Comparison of ENCODE assay signal across 10 mouse cellular contexts in genomic region chr17:51461248-51461647, GRCm38 (mm10).
A peak's percentile ranks its signal among the peaks of the same experiment; 100 is the strongest.
DNase-seq lines count a peak whose midpoint lies in the region; ATAC-seq and TF ChIP-seq lines count a peak whose summit lies in the region.
"Had no signal": no experiment of that assay in that cellular context is flagged by ENCODE, and none has a peak within 500 bp of the region (broad histone marks: within the 10 kb centered on the region; RNA-seq: fewer than 3 reads in every experiment).

No protein-coding gene starts in this region.

- intact Hi-C loops in gastrocnemius, adult 2 months (cut with DNase I) = no loop called here

- no peaks in the 10 kb centered on the region for H3K27me3 ChIP-seq in lung, embryonic 15.5 days
- no peaks in the 10 kb centered on the region for H3K27me3 ChIP-seq in hindbrain, embryonic 11.5 days (ENCODE audit: control insufficient read depth, insufficient read depth, low read length)
- H3K27me3 ChIP-seq in neural tube, embryonic 13.5 days = no peaks in the 10 kb centered on the region

- H3K36me3 ChIP-seq in lung, embryonic 15.5 days = no peaks in the 10 kb centered on the region
- H3K36me3 ChIP-seq in hindbrain, embryonic 11.5 days (ENCODE audit: control insufficient read depth, insufficient read depth, low read length) = no peaks in the 10 kb centered on the region
- no peaks in the 10 kb centered on the region for H3K36me3 ChIP-seq in neural tube, embryonic 13.5 days

- no peaks in the 10 kb centered on the region for H3K9me3 ChIP-seq in lung, embryonic 15.5 days
- H3K9me3 ChIP-seq in hindbrain, embryonic 11.5 days (ENCODE audit: control insufficient read depth, low read length) = no peaks in the 10 kb centered on the region
- H3K9me3 ChIP-seq in neural tube, embryonic 13.5 days = no peaks in the 10 kb centered on the region

- ATAC-seq in lung, embryonic 15.5 days (ENCODE audit: borderline replicate concordance, extremely low read depth, low FRiP score, low TSS enrichment) = no peak
- 0 out of 2 replicates have a peak, but pooled peaks have one; percentile 33 for ATAC-seq in hindbrain, embryonic 11.5 days (ENCODE audit: low FRiP score)
- no peak for ATAC-seq in neural tube, embryonic 13.5 days (ENCODE audit: low read depth)

- H3K4me3 ChIP-seq in gastrocnemius, adult 2 months = peak overlapping the region; percentile 35; the same call in 1 of the 2 replicates
- no peak overlapping the region for H3K4me3 ChIP-seq in lung, embryonic 15.5 days
- H3K4me3 ChIP-seq in hindbrain, embryonic 11.5 days (ENCODE audit: low read depth, low read length) = no peak overlapping the region
- peak overlapping the region; percentile 16; the same call in 1 of the 2 replicates for H3K4me3 ChIP-seq in neural tube, embryonic 13.5 days

- WGBS in lung, embryonic 15.5 days = 45% methylated on average over 14 of the region's 14 CpGs
- WGBS in hindbrain, embryonic 11.5 days = 60% methylated on average over 14 of the region's 14 CpGs
- 50% methylated on average over 14 of the region's 14 CpGs for WGBS in neural tube, embryonic 13.5 days

- H3K4me1 ChIP-seq in lung, embryonic 15.5 days = no peaks in the 10 kb centered on the region; the same call in 1 of the 2 replicates
- 0 out of 2 replicates have a peak, but pooled peaks cover 2% of the 10 kb centered on the region for H3K4me1 ChIP-seq in hindbrain, embryonic 11.5 days (replicated peaks; ENCODE audit: control insufficient read depth, insufficient read depth, low read length)
- H3K4me1 ChIP-seq in neural tube, embryonic 13.5 days (replicated peaks) = peaks cover 16% of the 10 kb centered on the region

- H3K4me2 ChIP-seq in lung, embryonic 15.5 days = peak overlapping the region; percentile 24; the same call in 1 of the 2 replicates
- peak overlapping the region; percentile 0; the same call in 1 of the 2 replicates for H3K4me2 ChIP-seq in hindbrain, embryonic 11.5 days (replicated peaks; ENCODE audit: low read depth, low read length)
- H3K4me2 ChIP-seq in neural tube, embryonic 13.5 days = peak overlapping the region; percentile 49

- no peak overlapping the region for H3K27ac ChIP-seq in gastrocnemius, adult 2 months
- H3K27ac ChIP-seq in lung, embryonic 15.5 days = no peak overlapping the region
- no peak overlapping the region for H3K27ac ChIP-seq in hindbrain, embryonic 11.5 days (ENCODE audit: low read depth, low read length)
- no peak overlapping the region for H3K27ac ChIP-seq in neural tube, embryonic 13.5 days (replicated peaks)

- no peak for DNase-seq in gastrocnemius, adult 2 months
- no peak for DNase-seq in gastrocnemius, postnatal 25 days
- no peak for DNase-seq in lung, adult 18-20 months
- no peak for DNase-seq in hindbrain, embryonic 11.5 days (ENCODE audit: low spot score)
- DNase-seq in cerebellum, postnatal 25 days = no peak
- DNase-seq in adrenal gland, adult 8-10 months = no peak
- DNase-seq: cerebellum, adult 9-10 months; thymus, adult 18-20 months had no signal

- H3K9ac ChIP-seq in lung, embryonic 15.5 days = no peak overlapping the region
- no peak overlapping the region for H3K9ac ChIP-seq in hindbrain, embryonic 11.5 days (ENCODE audit: low read depth, low read length)
- H3K9ac ChIP-seq in neural tube, embryonic 13.5 days = peak overlapping the region; percentile 26; the same call in 1 of the 2 replicates

- no peak for TF ChIP-seq CTCF in gastrocnemius, adult 2 months (IDR thresholded peaks at IDR 0.05)

Comparison
In these comparisons a context has a peak if more than half of its experiments do, and no peak if none do; other contexts are left out.
1. H3K4me3 ChIP-seq: peak in gastrocnemius, adult 2 months (single experiment) and neural tube, embryonic 13.5 days (single experiment); none in lung, embryonic 15.5 days (single experiment) and hindbrain, embryonic 11.5 days (single experiment).
2. Peak in every context shown above with its lines, with median percentiles within 50 percentile points of each other: H3K4me2 ChIP-seq.